Mouse (Mus musculus) thymus, adult 2 months (tissue): Measurements from ENCODE around the gene Fam213b.

Experiments
- CTCF ChIP-seq: fragments of 200-500 bp; IDR thresholded peaks from 2 replicates; pipeline ENCODE4 v1.5.1; 2012; ENCODE audit warnings: mild to moderate bottlenecking, control low read depth, low read length, moderate library complexity, borderline replicate concordance; ENCODE audit not compliant: control insufficient read depth, poor library complexity, insufficient read depth; ENCODE audit errors: extremely low read depth
- POLR2A ChIP-seq: fragments of 200-500 bp; IDR thresholded peaks from 2 replicates; pipeline ENCODE4 v1.6.1; 2012; ENCODE audit warnings: mild to moderate bottlenecking, low read length, control low read depth, moderate library complexity; ENCODE audit not compliant: control insufficient read depth, poor library complexity, insufficient read depth; ENCODE audit errors: extremely low read depth

DNA sequence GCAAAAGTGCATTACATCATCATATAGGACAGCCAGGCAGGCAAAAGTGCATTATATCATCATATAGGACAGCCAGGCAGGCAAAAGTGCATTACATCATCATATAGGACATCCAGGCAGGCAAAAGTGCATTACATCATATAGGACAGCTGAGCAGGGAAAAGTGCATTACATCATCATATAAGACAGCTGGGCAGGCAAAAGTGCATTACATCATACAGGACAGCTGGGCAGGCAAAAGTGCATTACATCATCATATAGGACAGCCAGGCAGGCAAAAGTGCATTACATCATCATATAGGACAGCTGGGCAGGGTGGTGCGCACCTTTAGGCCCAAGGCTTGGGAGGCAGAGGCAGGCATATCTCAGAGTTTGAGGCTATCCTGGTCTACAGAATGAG lies 46.2 kb downstream of the Fam213b start:
- TF ChIP-seq CTCF (no peak), POLR2A (no peak)
